Mouse (Mus musculus) spleen, adult 2 months (tissue): Measurements from ENCODE around the gene Ctnnd2.

ENCODE experiments used
- CTCF ChIP-seq: fragments of 200-500 bp; IDR thresholded peaks from 2 replicates; pipeline ENCODE4 v1.5.1; 2011; ENCODE audit warnings: mild to moderate bottlenecking, inconsistent platforms; ENCODE audit not compliant: insufficient read depth, insufficient read length, insufficient replicate concordance; ENCODE audit errors: extremely low read depth
- POLR2A ChIP-seq: fragments of 200-500 bp; IDR thresholded peaks from 2 replicates; pipeline ENCODE4 v1.6.1; 2011; ENCODE audit warnings: low read depth, low read length, inconsistent platforms

GRCm38 (mm10) chr15:30471280-30471966 lies 299.0 kb downstream of the Ctnnd2 start:
- TF ChIP-seq CTCF (no peak), POLR2A (no peak)
